Mouse (Mus musculus) kidney, embryonic 14.5 days (tissue): ENCODE measurements around the gene Nol3. TPM values are rescaled to one million over a fixed set of nuclear protein-coding genes. Genes with fewer than 3 reads are reported as not detected.

ENCODE experiments used
- ATAC-seq: fragments of 200-750 bp; cut with Nextera tagmentation; 2 replicates; pipeline ENCODE4 v1.8.0; 2017; ENCODE audit warnings: moderate number of reproducible peaks, mild to moderate bottlenecking, moderate TSS enrichment, moderate library complexity; ENCODE audit not compliant: low FRiP score, low TSS enrichment
- H3K27ac ChIP-seq: fragments of 300-500 bp; sonication (generic); 2 replicates; pipeline ENCODE4 v1.5.1; 2014; ENCODE audit warnings: low read depth, mild to moderate bottlenecking, low read length, moderate library complexity, mixed read lengths
- H3K27me3 ChIP-seq: fragments of 300-500 bp; sonication (generic); 2 replicates; pipeline ENCODE4 v1.6.1; 2014; ENCODE audit warnings: mild to moderate bottlenecking, low read length; ENCODE audit not compliant: control insufficient read depth, insufficient read depth
- H3K36me3 ChIP-seq: fragments of 300-500 bp; sonication (generic); 2 replicates; pipeline ENCODE4 v1.6.1; 2014; ENCODE audit warnings: low read length, mixed read lengths; ENCODE audit not compliant: control insufficient read depth, insufficient read depth
- H3K4me1 ChIP-seq: fragments of 300-500 bp; sonication (generic); 2 replicates; pipeline ENCODE4 v1.6.1; 2014; ENCODE audit warnings: low read length, mixed read lengths; ENCODE audit not compliant: control insufficient read depth, insufficient read depth
- H3K4me2 ChIP-seq: fragments of 300-500 bp; sonication (generic); replicated peaks from 2 replicates; pipeline ENCODE4 v1.6.1; 2014; ENCODE audit warnings: low read depth, mild to moderate bottlenecking, low read length
- H3K4me3 ChIP-seq: fragments of 300-500 bp; sonication (generic); 2 replicates; pipeline ENCODE4 v1.5.1; 2014; ENCODE audit warnings: mild to moderate bottlenecking, low read length
- H3K9ac ChIP-seq: fragments of 300-500 bp; sonication (generic); 2 replicates; pipeline ENCODE4 v1.6.1; 2014; ENCODE audit warnings: low read depth, mild to moderate bottlenecking, low read length, moderate library complexity
- H3K9me3 ChIP-seq: fragments of 300-500 bp; sonication (generic); 2 replicates; pipeline ENCODE4 v1.6.1; 2016; ENCODE audit warnings: low read length; ENCODE audit not compliant: control insufficient read depth
- WGBS: fragments of 180-500 bp; shearing (Covaris S2); extraction: QIAGEN DNeasy Blood & Tissue Kit; methylation state at CpG from one replicate; pipeline ENCODE4 v1.1.7; 2014; 5-methylcytosine and 5-hydroxymethylcytosine counted together
- polyA plus RNA-seq: library from polyadenylated mRNA; unstranded; fragments of >200 nt; fragmentation: Nextera tagmentation; extraction: Ambion mirVana; gene quantifications from 2 replicates; pipeline ENCODE4 v1.2.1, GENCODE M21; 2014

Nol3 gene
- polyA plus RNA-seq, 1 experiment from 2014 or later = 0.85 TPM

DNA sequence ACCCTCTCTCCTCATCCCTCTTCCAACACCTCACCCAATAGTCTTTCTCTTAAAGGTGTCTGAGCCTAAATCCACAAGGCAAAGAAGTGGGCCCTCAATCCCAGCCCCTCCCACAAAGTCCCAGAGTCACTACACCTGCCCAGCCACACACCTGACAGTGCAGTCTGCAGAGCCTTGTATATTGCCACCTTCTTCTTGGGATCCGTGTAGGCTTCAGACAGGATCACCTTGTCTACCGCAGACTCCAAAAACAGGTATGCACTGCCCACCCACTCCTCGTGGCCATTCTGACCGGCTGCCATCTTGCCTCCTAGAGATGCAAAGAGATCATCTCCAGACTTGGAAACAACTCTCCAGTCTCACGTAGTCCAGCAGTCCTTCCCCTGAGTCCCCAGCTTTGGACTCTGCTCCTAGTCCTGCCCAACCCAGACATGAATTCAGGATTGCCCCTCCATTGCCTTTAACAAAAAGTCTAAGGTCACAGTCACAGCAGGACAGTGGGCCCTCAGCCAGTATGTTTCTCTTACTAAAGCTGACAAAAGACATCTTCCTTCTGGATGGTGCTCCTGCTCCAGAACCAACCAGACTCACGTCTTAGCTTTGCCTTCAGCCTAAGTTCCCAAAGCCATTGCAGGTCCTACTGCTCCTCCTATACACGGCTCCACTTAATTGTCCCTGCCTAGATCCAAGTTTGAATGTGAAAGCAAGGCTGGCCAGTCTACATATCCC is 15.4 kb upstream of the Nol3 start:
- no peaks in the 10 kb centered on the region for H3K9me3 ChIP-seq
- H3K4me2 ChIP-seq = no peak overlapping the region
- H3K27me3 ChIP-seq = peaks cover 55% of the 10 kb centered on the region
- H3K4me3 ChIP-seq = no peak overlapping the region
- H3K4me1 ChIP-seq = 0 out of 2 replicates have a peak, but pooled peaks cover 9% of the 10 kb centered on the region
- no peaks in the 10 kb centered on the region for H3K36me3 ChIP-seq
- 70% methylated on average over 7 of the region's 7 CpGs for WGBS
- no peak overlapping the region for H3K27ac ChIP-seq
- H3K9ac ChIP-seq = no peak overlapping the region
- ATAC-seq = no peak

DNA sequence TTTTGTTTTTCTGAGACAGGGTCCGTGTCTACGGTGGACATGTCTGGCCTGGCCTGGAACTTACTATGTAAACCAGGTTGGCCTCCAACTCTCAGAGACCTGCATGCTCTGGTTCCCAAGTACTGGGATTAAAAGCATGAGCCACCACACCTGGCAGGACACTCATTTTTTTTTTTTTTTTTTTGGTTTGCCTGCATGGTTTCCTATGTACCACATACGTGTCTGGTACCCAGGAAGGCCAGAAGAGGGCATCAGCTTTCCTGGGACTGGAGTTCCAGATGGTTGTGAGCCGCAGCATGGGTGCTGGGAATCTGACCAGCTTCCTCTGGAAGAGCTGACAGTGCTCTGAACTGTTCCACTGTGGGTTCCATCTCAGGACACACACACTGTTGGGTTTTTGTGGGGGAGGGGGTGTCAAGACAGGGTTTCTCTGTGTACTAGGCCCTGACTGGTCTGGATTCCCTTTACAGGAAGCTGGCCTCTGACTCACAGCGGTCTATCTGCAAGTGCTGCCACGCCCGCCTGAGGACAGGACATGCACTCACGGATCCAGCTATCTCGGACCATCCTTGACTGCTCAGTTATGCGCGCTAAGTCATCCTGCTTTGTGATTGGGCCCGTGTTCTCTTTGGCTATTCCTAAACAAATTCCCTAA is 14.5 kb upstream of the Nol3 start:
- ATAC-seq = no peak
- WGBS = 85% methylated on average over 12 of the region's 12 CpGs

DNA sequence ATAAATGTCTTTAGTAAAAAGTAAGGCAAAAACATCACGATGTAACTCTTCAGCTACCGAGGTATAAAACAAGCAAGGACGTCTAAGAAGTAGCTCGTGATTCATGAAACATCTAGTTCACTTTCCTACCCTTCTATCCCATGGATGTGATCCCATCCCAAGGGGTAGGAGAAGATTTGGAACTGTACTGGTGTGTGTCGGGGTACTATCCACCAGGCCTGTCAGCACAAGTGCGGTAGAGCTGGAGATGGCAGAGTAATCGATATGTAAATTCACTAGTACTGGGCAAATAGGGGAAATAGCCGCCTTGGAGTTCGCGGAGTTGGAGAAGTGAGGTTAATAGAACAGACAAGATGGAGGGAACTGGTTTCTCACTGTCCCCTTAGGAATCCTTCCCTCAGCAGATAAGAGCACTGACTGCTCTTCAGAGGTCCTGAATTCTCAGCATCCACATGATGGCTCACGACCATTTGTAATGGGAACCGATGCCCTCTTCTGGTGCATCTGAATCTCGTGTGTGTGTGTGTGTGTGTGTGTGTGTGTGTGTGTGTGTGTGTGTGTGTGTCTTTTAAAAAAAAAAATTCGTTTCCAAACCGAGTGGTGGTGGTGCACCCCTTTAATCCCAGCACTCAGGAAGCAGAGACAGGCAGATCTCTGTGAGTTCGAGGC is 12.6 kb upstream of the Nol3 start:
- Histone ChIP-seq H3K27ac (no peak overlapping the region), H3K9me3 (peaks cover 4% of the 10 kb centered on the region; the same call in 1 of the 2 replicates), H3K4me2 (no peak overlapping the region; the same call in 1 of the 2 replicates), H3K27me3 (peaks cover 67% of the 10 kb centered on the region), H3K9ac (no peak overlapping the region), H3K4me1 (peaks cover 14% of the 10 kb centered on the region), H3K36me3 (no peaks in the 10 kb centered on the region), H3K4me3 (no peak overlapping the region; the same call in 1 of the 2 replicates)
- 38% methylated on average over 16 of the region's 16 CpGs for WGBS
- no peak for ATAC-seq

More for the DNA sequence above, 14.5 kb upstream of the Nol3 start:
- H3K9ac ChIP-seq = no peak overlapping the region
- peaks cover 57% of the 10 kb centered on the region for H3K27me3 ChIP-seq
- no peak overlapping the region for H3K4me3 ChIP-seq
- H3K9me3 ChIP-seq = peaks cover 3% of the 10 kb centered on the region; the same call in 1 of the 2 replicates
- H3K4me1 ChIP-seq = 0 out of 2 replicates have a peak, but pooled peaks cover 9% of the 10 kb centered on the region
- no peak overlapping the region for H3K27ac ChIP-seq
- no peak overlapping the region for H3K4me2 ChIP-seq
- H3K36me3 ChIP-seq = no peaks in the 10 kb centered on the region

DNA sequence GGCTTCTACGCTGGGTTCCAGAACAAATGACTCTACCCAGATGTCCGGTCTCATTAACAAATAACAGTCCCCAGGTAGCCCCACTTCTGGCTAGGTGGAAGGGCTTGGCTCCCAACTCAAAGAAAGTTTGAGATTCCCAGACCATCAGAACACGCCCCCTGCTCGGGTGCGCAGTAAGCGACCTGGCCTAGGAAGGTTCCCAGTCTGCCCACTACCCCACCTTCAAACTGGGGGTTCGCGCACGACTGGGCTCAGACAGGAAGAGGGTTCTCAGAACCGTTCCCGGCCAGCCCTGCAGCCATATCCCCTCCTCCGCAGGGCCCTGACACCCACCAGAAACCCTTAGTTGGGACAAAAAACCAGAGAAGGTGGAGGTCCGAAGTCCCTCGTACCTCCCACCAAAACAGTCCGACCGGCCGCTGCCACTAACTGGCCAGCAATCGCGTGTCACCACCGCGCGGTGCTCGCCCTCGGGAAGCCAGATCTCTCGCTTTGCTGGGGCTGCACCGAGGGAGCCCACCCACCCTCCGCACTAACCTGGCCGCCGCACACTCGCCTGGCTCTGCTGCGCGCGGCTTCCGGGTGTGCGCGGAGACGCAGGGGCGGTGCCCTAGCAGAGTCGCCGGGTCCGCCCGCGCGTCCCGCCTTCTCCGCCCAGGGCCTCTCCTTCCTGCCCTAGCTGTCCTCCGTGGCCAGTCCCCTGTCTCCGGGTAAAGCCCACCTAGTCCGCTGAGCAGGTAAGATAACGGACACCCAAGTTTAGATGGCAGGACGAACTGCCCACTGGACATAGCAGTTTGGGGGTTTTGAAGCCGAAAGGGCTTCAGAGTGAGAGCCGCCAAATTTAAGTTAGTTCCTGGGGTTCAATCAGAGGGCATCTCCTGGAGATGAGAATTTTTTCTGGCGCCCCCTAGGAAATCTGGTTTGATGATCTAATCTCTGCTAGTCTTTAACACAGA is 11.6 kb upstream of the Nol3 start, which contains the start of the genes Tradd and Fbxl8:
Gene Tradd (minus strand): TSS at position 586 of the 959 bp plus-strand sequence.
Gene Fbxl8 (plus strand): TSS at position 625 of the 959 bp plus-strand sequence.
- 1% methylated on average over 54 of the region's 54 CpGs for WGBS
- ATAC-seq = peak; percentile 55
- H3K9ac ChIP-seq = peak within 1 kb of the TSS; percentile 48

DNA sequence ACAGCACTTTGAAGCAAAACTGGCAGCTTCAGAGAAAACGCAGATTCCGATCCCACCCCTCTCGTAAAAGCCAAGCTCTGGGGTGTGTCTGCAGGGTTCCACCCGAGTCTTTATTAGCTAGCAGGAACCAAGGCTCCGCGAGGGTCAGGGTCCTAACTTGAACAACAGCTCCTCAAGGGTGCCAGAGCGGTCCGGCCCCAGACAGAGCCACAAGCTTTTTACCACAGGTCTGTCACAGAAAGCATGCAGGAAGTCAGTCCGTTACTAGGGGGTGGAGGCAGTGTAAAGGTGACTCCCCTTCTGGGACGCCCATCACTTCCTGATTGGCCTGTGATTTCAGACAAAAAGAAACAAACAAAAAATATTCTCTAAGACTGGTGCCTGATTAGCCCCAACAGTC is 10.8 kb upstream of the Nol3 start:
- Histone ChIP-seq H3K4me3 (peak overlapping the region; percentile 61), H3K9ac (peak overlapping the region; percentile 48; the same call in 1 of the 2 replicates), H3K4me2 (peak overlapping the region; percentile 53), H3K4me1 (peaks cover 23% of the 10 kb centered on the region), H3K27me3 (peaks cover 67% of the 10 kb centered on the region), H3K9me3 (peaks cover 4% of the 10 kb centered on the region; the same call in 1 of the 2 replicates), H3K36me3 (no peaks in the 10 kb centered on the region), H3K27ac (no peak overlapping the region)
- ATAC-seq = no peak
- 9% methylated on average over 10 of the region's 10 CpGs for WGBS

More for the DNA sequence above, 11.6 kb upstream of the Nol3 start, which contains the start of the genes Tradd and Fbxl8:
- Histone ChIP-seq H3K9me3 (peaks cover 4% of the 10 kb centered on the region; the same call in 1 of the 2 replicates), H3K36me3 (no peaks in the 10 kb centered on the region), H3K27me3 (peaks cover 67% of the 10 kb centered on the region), H3K27ac (no peak within 1 kb of the TSS), H3K4me1 (peaks cover 18% of the 10 kb centered on the region), H3K4me3 (peak within 1 kb of the TSS; percentile 61), H3K4me2 (peak within 1 kb of the TSS; percentile 53)

DNA sequence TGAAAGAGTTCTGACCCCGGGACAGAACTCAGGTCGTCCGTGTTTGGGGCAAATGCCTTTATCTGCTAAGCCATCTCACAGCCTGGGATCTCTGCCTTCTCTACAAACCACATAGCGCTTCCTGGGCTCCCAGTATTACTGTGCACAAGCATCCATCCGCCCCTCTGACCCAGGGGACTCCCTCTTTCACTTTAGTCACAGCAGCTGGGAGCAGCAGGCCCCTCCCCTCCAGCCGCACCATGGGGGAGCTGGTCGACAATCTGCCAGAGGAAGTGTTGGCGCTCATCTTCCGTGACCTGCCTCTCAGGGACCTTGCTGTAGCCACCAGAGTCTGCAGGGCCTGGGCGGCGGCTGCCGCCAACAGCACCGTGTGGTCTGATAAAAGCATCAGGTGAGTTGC is 9.2 kb upstream of the Nol3 start:
- H3K4me1 ChIP-seq = peaks cover 23% of the 10 kb centered on the region
- H3K4me2 ChIP-seq = no peak overlapping the region
- H3K27ac ChIP-seq = no peak overlapping the region
- H3K9me3 ChIP-seq = peaks cover 4% of the 10 kb centered on the region; the same call in 1 of the 2 replicates
- H3K36me3 ChIP-seq = no peaks in the 10 kb centered on the region
- WGBS = 13% methylated on average over 13 of the region's 13 CpGs
- H3K27me3 ChIP-seq = peaks cover 70% of the 10 kb centered on the region
- no peak overlapping the region for H3K9ac ChIP-seq
- no peak for ATAC-seq
- no peak overlapping the region for H3K4me3 ChIP-seq

DNA sequence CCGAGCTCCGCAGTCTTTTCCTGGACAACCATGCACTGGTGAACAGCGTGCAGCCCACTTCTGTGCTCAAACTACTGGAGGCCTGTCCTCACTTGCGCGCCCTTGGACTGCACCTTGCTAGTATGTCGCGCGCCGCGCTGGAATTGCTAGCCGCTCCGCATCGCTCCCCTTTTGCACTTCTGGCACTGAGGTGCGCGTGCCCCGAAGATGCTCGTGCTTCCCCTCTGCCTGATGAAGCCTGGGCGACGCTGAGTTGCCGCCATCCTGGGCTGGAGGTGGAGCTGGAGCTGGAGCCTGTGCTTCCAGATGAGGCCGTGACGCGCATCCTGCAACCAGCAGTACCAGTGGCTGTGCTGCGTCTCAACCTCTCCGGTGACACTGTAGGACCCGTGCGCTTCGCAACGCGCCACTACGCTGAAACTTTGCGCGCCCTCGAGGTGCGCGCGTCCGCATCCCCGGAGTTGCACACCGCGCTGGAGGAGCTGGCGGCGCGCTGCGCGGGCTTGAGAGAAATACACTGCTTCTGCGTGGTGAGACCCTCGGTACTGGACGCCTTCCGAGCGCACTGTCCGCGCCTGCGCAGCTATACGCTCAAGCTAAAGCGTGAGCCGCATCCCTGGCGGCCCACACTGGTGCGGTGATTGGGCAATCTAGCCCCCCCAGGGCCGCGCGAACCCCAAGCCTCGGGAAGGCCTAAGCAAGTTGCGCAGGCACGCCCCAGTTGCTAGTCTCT is 7.4 kb upstream of the Nol3 start:
- peaks cover 23% of the 10 kb centered on the region for H3K4me1 ChIP-seq
- no peak overlapping the region for H3K27ac ChIP-seq
- peaks cover 79% of the 10 kb centered on the region for H3K27me3 ChIP-seq
- peak overlapping the region; percentile 46 for H3K4me3 ChIP-seq
- ATAC-seq = peak; percentile 39
- WGBS = 1% methylated on average over 65 of the region's 65 CpGs
- H3K9ac ChIP-seq = peak overlapping the region; percentile 28; the same call in 1 of the 2 replicates
- peak overlapping the region; percentile 92 for H3K4me2 ChIP-seq
- H3K36me3 ChIP-seq = no peaks in the 10 kb centered on the region
- H3K9me3 ChIP-seq = peaks cover 4% of the 10 kb centered on the region; the same call in 1 of the 2 replicates
